Mouse (Mus musculus) embryonic facial prominence, embryonic 11.5 days (tissue): ENCODE data around the gene Tmem186. TPM values are rescaled to one million over a fixed set of nuclear protein-coding genes. Genes with fewer than 3 reads are reported as not detected.

Experiments
- ATAC-seq: fragments of 200-750 bp; cut with Nextera tagmentation; replicated peaks from 2 replicates; pipeline ENCODE4 v1.8.0; 2017; ENCODE audit warnings: low read depth; ENCODE audit not compliant: insufficient number of reproducible peaks, low FRiP score, low TSS enrichment
- DNase-seq: peaks from one replicate; pipeline ENCODE4 v3.0.0-alpha.2; 2015; ENCODE audit warnings: low spot score
- H3K27ac ChIP-seq: fragments of 300-500 bp; sonication (generic); replicated peaks from 2 replicates; pipeline ENCODE4 v1.5.1; 2014; ENCODE audit warnings: mild to moderate bottlenecking, low read depth, low read length, control low read depth
- H3K27me3 ChIP-seq: fragments of 300-500 bp; sonication (generic); 2 replicates; pipeline ENCODE4 v1.6.1; 2014; ENCODE audit warnings: mild to moderate bottlenecking, low read length, moderate library complexity, mixed read lengths; ENCODE audit not compliant: control insufficient read depth, insufficient read depth
- H3K36me3 ChIP-seq: fragments of 300-500 bp; sonication (generic); replicated peaks from 2 replicates; pipeline ENCODE4 v1.6.1; 2014; ENCODE audit warnings: low read depth, mild to moderate bottlenecking, low read length, moderate library complexity, mixed read lengths; ENCODE audit not compliant: control insufficient read depth, insufficient read depth
- H3K4me1 ChIP-seq: fragments of 300-500 bp; sonication (generic); 2 replicates; pipeline ENCODE4 v1.6.1; 2014; ENCODE audit warnings: low read length, mixed read lengths; ENCODE audit not compliant: control insufficient read depth, insufficient read depth
- H3K4me2 ChIP-seq: fragments of 300-500 bp; sonication (generic); 2 replicates; pipeline ENCODE4 v1.6.1; 2014; ENCODE audit warnings: low read depth, mild to moderate bottlenecking, control low read depth, low read length, moderate library complexity
- H3K4me3 ChIP-seq: fragments of 300-500 bp; sonication (generic); 2 replicates; pipeline ENCODE4 v1.5.1; 2014; ENCODE audit warnings: low read depth, low read length, control low read depth
- H3K9ac ChIP-seq: fragments of 300-500 bp; sonication (generic); replicated peaks from 2 replicates; pipeline ENCODE4 v1.6.1; 2014; ENCODE audit warnings: mild to moderate bottlenecking, control low read depth, low read length
- H3K9me3 ChIP-seq: fragments of 300-500 bp; sonication (generic); replicated peaks from 2 replicates; pipeline ENCODE4 v1.6.1; 2016; ENCODE audit warnings: mild to moderate bottlenecking, low read length, inconsistent platforms, mixed read lengths; ENCODE audit not compliant: control insufficient read depth
- WGBS: fragments of 180-500 bp; shearing (Covaris S2); extraction: QIAGEN DNeasy Blood & Tissue Kit; methylation state at CpG from one replicate; pipeline ENCODE4 v1.1.7; 2014; 5-methylcytosine and 5-hydroxymethylcytosine counted together
- polyA plus RNA-seq: library from polyadenylated mRNA; unstranded; fragments of >200 nt; fragmentation: Nextera tagmentation; extraction: Ambion mirVana; gene quantifications from 2 replicates; pipeline ENCODE4 v1.2.1, GENCODE M21; 2014

The Tmem186 gene
- polyA plus RNA-seq, 1 experiment from 2014 or later: 17.8 TPM

DNA sequence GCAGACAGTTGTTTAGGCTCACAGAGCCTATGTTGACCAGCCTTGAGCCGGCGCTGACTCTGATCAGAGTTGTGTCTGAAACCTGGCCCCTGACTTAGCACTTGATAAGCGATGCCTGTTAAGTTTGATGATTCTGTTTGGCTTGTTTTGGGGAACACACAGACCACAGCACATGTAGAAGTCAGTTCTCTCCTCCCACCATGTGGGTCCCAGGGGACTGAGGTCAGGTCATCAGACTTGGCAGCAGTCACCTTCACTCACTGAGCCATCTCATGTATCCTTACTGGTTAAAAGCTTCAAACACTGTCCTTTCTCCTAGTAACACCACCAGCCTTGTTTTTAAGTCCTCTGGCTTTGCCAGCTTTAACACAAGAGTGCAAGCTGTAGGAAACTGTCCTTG is 12.5 kb upstream of the Tmem186 start:
- H3K36me3 ChIP-seq: peaks cover 17% of the 10 kb centered on the region
- H3K4me2 ChIP-seq: no peak overlapping the region
- H3K4me3 ChIP-seq: no peak overlapping the region
- ATAC-seq (no peak), DNase-seq (no peak)
- H3K27me3 ChIP-seq: no peaks in the 10 kb centered on the region
- no peak overlapping the region for H3K9ac ChIP-seq
- no peak overlapping the region for H3K27ac ChIP-seq
- no peaks in the 10 kb centered on the region for H3K9me3 ChIP-seq
- no peaks in the 10 kb centered on the region for H3K4me1 ChIP-seq
- WGBS: 88% methylated on average over 3 of the region's 3 CpGs

DNA sequence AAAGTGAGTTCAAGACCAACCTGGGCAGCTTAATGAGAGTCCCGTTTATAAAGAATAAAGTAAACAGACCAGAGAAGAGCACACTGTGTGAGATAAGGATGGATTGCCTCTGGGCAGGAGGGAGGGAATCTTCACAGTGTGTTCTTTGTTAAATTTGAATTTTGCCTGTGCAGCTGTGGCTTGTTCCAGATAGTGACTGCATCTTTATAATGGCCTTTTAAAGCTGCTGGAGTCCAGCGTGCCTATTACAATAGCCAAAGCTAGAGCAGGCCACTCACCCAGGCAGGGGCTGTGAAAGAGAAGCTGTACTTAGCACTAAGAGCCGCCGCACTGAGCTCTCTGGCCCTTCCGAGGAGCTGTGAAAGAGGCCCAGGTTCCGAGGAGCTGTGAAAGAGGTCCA is 8.0 kb upstream of the Tmem186 start:
- no peaks in the 10 kb centered on the region for H3K9me3 ChIP-seq
- DNase-seq (no peak), ATAC-seq (no peak)
- no peak overlapping the region for H3K27ac ChIP-seq
- H3K36me3 ChIP-seq: peaks cover 17% of the 10 kb centered on the region
- H3K9ac ChIP-seq: no peak overlapping the region
- no peak overlapping the region for H3K4me3 ChIP-seq
- no peak overlapping the region for H3K4me2 ChIP-seq
- 74% methylated on average over 6 of the region's 6 CpGs for WGBS
- H3K4me1 ChIP-seq: no peaks in the 10 kb centered on the region
- H3K27me3 ChIP-seq: no peaks in the 10 kb centered on the region

DNA sequence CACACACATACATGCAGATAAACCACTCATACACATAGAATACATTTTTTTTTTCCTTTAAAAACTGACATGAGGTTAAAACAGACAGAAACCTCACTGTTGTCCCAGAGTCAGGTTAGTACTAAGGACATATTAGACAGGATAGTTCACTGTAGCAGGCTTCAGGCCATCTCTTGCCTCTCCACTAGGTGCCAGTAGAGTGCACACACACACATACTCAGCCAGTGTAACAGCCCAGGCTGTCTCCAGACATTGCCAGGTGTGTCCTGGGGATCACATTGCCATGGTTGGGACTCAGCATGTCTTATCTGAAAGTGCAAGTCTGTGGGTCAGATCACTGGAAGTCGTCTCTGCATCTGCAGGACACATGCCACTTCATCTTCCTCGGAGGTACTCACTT is 6.3 kb upstream of the Tmem186 start:
- peaks cover 15% of the 10 kb centered on the region for H3K36me3 ChIP-seq
- H3K27me3 ChIP-seq: no peaks in the 10 kb centered on the region
- H3K9me3 ChIP-seq: no peaks in the 10 kb centered on the region
- no peak overlapping the region for H3K9ac ChIP-seq
- H3K4me1 ChIP-seq: no peaks in the 10 kb centered on the region
- H3K4me3 ChIP-seq: no peak overlapping the region
- peak; percentile 51 for DNase-seq
- peak; percentile 53; the same call in 1 of the 2 replicates for ATAC-seq
- no peak overlapping the region for H3K4me2 ChIP-seq
- H3K27ac ChIP-seq: no peak overlapping the region
- 68% methylated on average over 2 of the region's 2 CpGs for WGBS

DNA sequence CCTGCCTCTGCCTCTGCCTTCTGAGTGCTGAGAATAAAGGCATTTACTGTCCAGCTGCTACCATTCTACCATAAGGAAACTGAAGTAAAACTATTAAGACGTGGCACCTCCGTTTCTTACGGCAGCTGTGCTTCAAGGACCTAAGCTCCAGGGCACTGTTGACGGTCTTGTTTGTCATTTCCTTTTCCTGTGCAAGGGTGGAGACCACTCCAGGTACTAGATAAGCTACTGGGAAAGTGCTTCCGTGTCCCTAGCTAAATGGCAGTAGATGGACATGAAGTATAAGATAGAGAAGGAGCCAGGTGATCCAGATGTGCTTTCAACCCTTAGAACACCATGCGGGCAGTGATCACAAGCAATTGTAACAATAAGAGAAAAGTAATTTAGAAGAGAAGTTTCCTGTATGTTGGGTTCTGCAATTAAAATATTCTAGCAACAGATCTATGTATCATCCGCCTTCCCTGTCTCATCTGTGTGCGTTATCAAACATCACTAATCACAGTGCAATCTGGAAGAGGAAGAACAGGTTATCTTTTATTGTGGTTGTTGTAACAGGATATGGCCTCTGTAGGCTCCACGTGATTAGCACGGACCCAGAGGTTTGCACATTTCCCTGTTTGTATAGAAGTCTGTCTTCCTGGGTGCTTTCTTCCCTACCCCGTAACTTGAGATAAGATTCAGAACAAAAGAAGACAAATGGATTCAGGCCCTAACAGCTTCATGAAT is 2.1 kb upstream of the Tmem186 start:
- Histone ChIP-seq H3K4me2 (no peak overlapping the region), H3K9ac (no peak overlapping the region), H3K27me3 (no peaks in the 10 kb centered on the region), H3K9me3 (no peaks in the 10 kb centered on the region), H3K4me1 (no peaks in the 10 kb centered on the region), H3K36me3 (no peaks in the 10 kb centered on the region; the same call in 1 of the 2 replicates), H3K27ac (no peak overlapping the region), H3K4me3 (no peak overlapping the region)
- ATAC-seq: no peak
- 94% methylated on average over 11 of the region's 11 CpGs for WGBS
- no peak for DNase-seq

DNA sequence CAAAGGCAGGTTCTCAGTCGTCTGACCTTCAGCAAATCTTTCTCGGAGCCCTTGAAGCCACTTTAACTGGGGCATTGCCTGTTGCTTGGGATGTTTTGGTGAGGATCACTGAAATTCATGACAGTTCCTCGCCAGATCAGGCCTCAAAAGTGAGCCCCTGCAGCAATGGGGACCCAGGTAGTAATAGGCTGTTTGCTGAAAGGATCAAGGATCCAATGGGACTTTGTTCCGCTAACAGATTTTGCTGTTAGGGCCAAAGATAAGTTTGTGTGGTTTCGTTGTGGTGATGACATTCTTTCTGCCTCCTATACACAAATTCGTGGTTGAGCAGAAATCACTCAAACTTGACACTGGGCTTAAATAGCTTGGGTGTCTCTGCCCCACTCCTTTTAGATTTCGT is 619 bp upstream of the Tmem186 start:
- H3K27me3 ChIP-seq: no peaks in the 10 kb centered on the region
- no peaks in the 10 kb centered on the region; the same call in none of the 2 replicates for H3K36me3 ChIP-seq
- no peaks in the 10 kb centered on the region for H3K9me3 ChIP-seq
- H3K4me2 ChIP-seq: peak overlapping the region; percentile 71
- DNase-seq: no peak
- 0 out of 2 replicates have a peak overlapping the region, but pooled peaks have one; percentile 66 for H3K27ac ChIP-seq
- no peaks in the 10 kb centered on the region for H3K4me1 ChIP-seq
- ATAC-seq: no peak
- H3K9ac ChIP-seq: peak overlapping the region; percentile 83
- WGBS: 48% methylated on average over 7 of the region's 7 CpGs
- peak overlapping the region; percentile 60 for H3K4me3 ChIP-seq

DNA sequence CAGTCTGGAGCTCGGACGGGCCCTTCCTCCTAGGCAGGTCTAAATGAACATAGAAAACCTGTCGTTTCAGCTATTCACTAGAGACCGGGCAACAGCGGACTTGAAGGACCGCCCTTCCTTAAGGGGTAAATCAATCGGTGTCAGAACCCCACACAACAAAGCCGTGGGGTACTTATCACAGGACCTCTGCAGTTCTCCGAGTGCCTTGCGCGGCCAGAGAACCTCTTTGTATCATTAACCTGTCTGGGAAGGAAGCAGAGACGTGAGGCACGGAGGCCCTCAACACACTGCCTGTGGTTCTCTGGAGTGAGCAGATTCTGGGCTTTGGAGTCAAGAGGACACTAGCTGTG is 670 bp downstream of the Tmem186 start:
- Histone ChIP-seq H3K36me3 (no peaks in the 10 kb centered on the region; the same call in none of the 2 replicates), H3K4me3 (peak overlapping the region; percentile 60), H3K4me2 (peak overlapping the region; percentile 75), H3K27ac (peak overlapping the region; percentile 66), H3K9me3 (no peaks in the 10 kb centered on the region), H3K4me1 (no peaks in the 10 kb centered on the region), H3K9ac (peak overlapping the region; percentile 83), H3K27me3 (no peaks in the 10 kb centered on the region)
- ATAC-seq: peak; percentile 2
- WGBS: 0% methylated on average over 13 of the region's 13 CpGs
- no peak for DNase-seq

DNA sequence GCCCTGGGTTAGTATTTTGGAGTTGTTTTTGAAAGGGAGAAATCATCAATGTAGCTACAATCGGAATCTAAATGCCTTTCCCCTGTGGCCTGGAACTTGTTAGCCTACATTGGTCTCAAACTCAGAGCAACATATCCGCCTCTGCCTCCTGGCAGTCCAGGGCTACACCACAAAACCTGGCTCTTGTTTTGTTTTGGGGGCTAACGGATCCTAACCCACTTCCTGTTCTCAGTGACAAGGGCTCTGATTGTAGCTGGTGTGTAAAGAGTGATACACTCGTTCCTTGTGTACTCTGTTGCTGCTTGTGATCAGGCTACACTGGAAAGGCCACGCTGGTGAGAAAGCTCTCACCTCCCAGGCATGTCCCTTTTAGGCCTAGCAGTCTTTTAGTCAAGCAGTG is 6.1 kb downstream of the Tmem186 start:
- no peak for ATAC-seq
- no peaks in the 10 kb centered on the region; the same call in 1 of the 2 replicates for H3K36me3 ChIP-seq
- no peak overlapping the region for H3K9ac ChIP-seq
- H3K4me1 ChIP-seq: no peaks in the 10 kb centered on the region
- no peak overlapping the region for H3K27ac ChIP-seq
- WGBS: 83% methylated on average over 5 of the region's 5 CpGs
- DNase-seq: no peak
- no peaks in the 10 kb centered on the region for H3K27me3 ChIP-seq
- no peak overlapping the region for H3K4me2 ChIP-seq
- H3K4me3 ChIP-seq: no peak overlapping the region
- no peaks in the 10 kb centered on the region for H3K9me3 ChIP-seq

DNA sequence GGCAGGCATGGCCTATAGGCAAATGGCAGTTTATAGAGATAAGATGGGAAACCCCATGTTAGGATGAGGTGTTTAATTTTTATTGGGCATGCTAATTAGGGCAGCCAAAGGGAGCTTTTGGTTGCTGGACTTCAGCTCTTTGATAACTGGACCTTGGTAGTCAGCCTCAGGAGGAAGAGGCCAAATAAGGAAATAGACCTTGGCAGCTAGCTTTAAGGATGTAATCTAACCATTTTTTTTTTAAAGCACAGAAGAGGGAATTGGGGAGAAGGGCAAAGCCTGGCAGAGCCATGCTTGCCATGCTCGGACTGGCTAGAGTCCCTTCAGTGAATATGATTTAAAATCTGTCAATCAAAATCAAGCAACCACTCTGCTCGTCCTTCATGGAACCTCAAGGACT is 7.1 kb downstream of the Tmem186 start:
- no peak overlapping the region for H3K9ac ChIP-seq

More for the DNA sequence above, 7.1 kb downstream of the Tmem186 start:
- DNase-seq (no peak), ATAC-seq (no peak)
- WGBS: 76% methylated on average over 2 of the region's 2 CpGs
- Histone ChIP-seq H3K4me1 (no peaks in the 10 kb centered on the region), H3K27me3 (no peaks in the 10 kb centered on the region), H3K4me2 (no peak overlapping the region), H3K9me3 (no peaks in the 10 kb centered on the region), H3K36me3 (no peaks in the 10 kb centered on the region; the same call in 1 of the 2 replicates), H3K4me3 (no peak overlapping the region), H3K27ac (no peak overlapping the region)
